Mouse (Mus musculus) stomach, embryonic 14.5 days (tissue): Measurements from ENCODE around the gene Pitpna. TPM values are rescaled to one million over a fixed set of nuclear protein-coding genes. Genes with fewer than 3 reads are reported as not detected.

Source experiments
- ATAC-seq: fragments of 200-750 bp; cut with Nextera tagmentation; 2 replicates; pipeline ENCODE4 v1.8.0; 2017; ENCODE audit warnings: low read depth, moderate TSS enrichment; ENCODE audit not compliant: insufficient number of reproducible peaks, insufficient read depth, low FRiP score
- H3K27ac ChIP-seq: fragments of 300-500 bp; sonication (generic); 2 replicates; pipeline ENCODE4 v1.5.1; 2014; ENCODE audit warnings: mild to moderate bottlenecking, low read length, moderate library complexity, mixed read lengths
- H3K27me3 ChIP-seq: fragments of 300-500 bp; sonication (generic); 2 replicates; pipeline ENCODE4 v1.6.1; 2014; ENCODE audit warnings: low read length, control low read depth, mixed read lengths; ENCODE audit not compliant: control insufficient read depth, insufficient read depth
- H3K36me3 ChIP-seq: fragments of 300-500 bp; sonication (generic); 2 replicates; pipeline ENCODE4 v1.6.1; 2014; ENCODE audit warnings: mild to moderate bottlenecking, control low read depth, low read length, moderate library complexity, mixed read lengths; ENCODE audit not compliant: control insufficient read depth, insufficient read depth
- H3K4me1 ChIP-seq: fragments of 300-500 bp; sonication (generic); 2 replicates; pipeline ENCODE4 v1.6.1; 2014; ENCODE audit warnings: low read length, control low read depth, mixed read lengths; ENCODE audit not compliant: control insufficient read depth, insufficient read depth
- H3K4me2 ChIP-seq: fragments of 300-500 bp; sonication (generic); replicated peaks from 2 replicates; pipeline ENCODE4 v1.6.1; 2014; ENCODE audit warnings: low read depth, low read length, control low read depth
- H3K4me3 ChIP-seq: fragments of 300-500 bp; sonication (generic); 2 replicates; pipeline ENCODE4 v1.5.1; 2014; ENCODE audit warnings: low read depth, low read length, control low read depth
- H3K9ac ChIP-seq: fragments of 300-500 bp; sonication (generic); replicated peaks from 2 replicates; pipeline ENCODE4 v1.6.1; 2014; ENCODE audit warnings: low read depth, mild to moderate bottlenecking, control low read depth, low read length, moderate library complexity, mixed read lengths
- H3K9me3 ChIP-seq: fragments of 300-500 bp; sonication (generic); 2 replicates; pipeline ENCODE4 v1.6.1; 2016; ENCODE audit warnings: low read depth, low read length, control low read depth; ENCODE audit not compliant: control insufficient read depth
- WGBS: fragments of 180-500 bp; shearing (Covaris S2); extraction: QIAGEN DNeasy Blood & Tissue Kit; methylation state at CpG from one replicate; pipeline ENCODE4 v1.1.7; 2014; 5-methylcytosine and 5-hydroxymethylcytosine counted together
- polyA plus RNA-seq: library from polyadenylated mRNA; unstranded; fragments of >200 nt; fragmentation: Nextera tagmentation; extraction: Ambion mirVana; gene quantifications from 2 replicates; pipeline ENCODE4 v1.2.1, GENCODE M21; 2014

The Pitpna gene
- polyA plus RNA-seq, 1 experiment from 2014 or later, result 74.4 TPM

DNA sequence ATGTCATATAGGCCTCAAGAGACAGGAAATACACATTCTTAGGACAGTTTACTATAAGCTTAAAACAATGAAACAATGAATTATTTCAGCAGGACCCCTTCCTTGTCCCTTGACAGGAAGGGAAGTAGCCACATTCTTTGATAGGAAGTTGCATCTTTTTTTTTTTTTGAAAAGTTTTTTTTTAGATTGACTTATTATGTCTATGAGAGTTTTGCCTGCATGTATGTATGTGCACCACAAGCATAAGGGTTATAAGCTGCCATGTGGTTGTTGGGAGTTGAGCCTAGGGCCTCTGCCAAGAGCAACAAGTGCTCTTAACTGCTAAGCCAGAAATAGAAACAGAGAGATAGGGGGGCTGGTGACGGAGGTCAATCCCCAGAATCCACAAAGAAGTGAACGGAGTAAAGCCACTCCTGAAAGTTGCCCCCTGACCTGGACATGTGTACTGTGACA is 36.2 kb downstream of the Pitpna start:
- Histone ChIP-seq H3K4me2 (no peak overlapping the region), H3K9ac (no peak overlapping the region), H3K4me3 (no peak overlapping the region), H3K36me3 (peaks cover 47% of the 10 kb centered on the region), H3K4me1 (0 out of 2 replicates have a peak, but pooled peaks cover 3% of the 10 kb centered on the region), H3K27me3 (no peaks in the 10 kb centered on the region), H3K27ac (peak overlapping the region; percentile 24; the same call in 1 of the 2 replicates), H3K9me3 (no peaks in the 10 kb centered on the region)
- ATAC-seq, result no peak
- WGBS, result 73% methylated on average over 2 of the region's 2 CpGs

DNA sequence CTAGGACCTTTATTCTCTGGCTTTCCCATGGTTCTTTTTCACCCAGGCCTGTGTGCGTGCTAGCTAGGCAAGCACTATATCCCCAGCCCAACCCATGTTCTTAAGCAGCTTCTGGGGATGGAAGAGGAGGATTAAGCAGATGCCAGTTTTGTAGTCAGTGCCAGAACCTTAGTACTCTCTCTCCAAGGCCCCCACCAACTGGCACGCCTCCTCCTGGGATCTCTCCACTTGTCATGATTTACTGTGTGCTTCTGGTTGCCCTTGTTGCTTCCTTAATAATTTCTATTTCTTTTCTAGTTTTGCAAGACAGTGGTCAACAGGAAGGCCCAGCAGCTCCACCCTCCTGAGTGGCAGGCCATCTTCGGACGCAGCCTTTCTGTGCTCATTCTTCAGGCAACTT is 37.9 kb downstream of the Pitpna start:
- H3K27me3 ChIP-seq, result no peaks in the 10 kb centered on the region
- no peak for ATAC-seq
- no peak overlapping the region for H3K27ac ChIP-seq
- no peak overlapping the region for H3K9ac ChIP-seq
- peaks cover 33% of the 10 kb centered on the region for H3K36me3 ChIP-seq
- no peaks in the 10 kb centered on the region for H3K9me3 ChIP-seq
- H3K4me3 ChIP-seq, result no peak overlapping the region
- WGBS, result 90% methylated on average over 4 of the region's 4 CpGs
- no peak overlapping the region for H3K4me2 ChIP-seq
- no peaks in the 10 kb centered on the region for H3K4me1 ChIP-seq

DNA sequence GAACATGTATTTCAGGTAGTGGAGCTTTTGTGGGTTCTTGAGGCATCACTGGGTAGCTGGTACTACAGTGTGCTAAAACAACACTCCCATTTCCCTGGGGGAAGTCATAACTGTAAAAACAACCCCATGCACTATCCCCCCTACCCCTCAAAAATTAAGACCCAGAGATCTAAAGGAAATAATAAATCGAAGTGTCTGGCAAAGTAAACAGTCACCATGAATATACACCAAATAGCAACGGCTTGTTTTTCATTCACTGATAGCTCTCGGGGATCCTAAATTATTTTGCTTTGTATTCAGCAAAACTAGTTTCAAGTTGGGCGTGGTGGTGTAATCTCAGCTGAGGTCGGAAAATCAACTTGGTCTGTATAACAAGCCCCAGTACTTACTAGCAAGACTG is 42.2 kb downstream of the Pitpna start:
- H3K27ac ChIP-seq, result peak overlapping the region; percentile 34
- no peak for ATAC-seq
- peak overlapping the region; percentile 74 for H3K4me2 ChIP-seq
- WGBS, result 6% methylated on average over 5 of the region's 5 CpGs
- H3K36me3 ChIP-seq, result peaks cover 20% of the 10 kb centered on the region
- 0 out of 2 replicates have a peak, but pooled peaks cover 5% of the 10 kb centered on the region for H3K4me1 ChIP-seq
- H3K9me3 ChIP-seq, result no peaks in the 10 kb centered on the region
- no peaks in the 10 kb centered on the region for H3K27me3 ChIP-seq
- H3K4me3 ChIP-seq, result peak overlapping the region; percentile 45
- H3K9ac ChIP-seq, result peak overlapping the region; percentile 66

DNA sequence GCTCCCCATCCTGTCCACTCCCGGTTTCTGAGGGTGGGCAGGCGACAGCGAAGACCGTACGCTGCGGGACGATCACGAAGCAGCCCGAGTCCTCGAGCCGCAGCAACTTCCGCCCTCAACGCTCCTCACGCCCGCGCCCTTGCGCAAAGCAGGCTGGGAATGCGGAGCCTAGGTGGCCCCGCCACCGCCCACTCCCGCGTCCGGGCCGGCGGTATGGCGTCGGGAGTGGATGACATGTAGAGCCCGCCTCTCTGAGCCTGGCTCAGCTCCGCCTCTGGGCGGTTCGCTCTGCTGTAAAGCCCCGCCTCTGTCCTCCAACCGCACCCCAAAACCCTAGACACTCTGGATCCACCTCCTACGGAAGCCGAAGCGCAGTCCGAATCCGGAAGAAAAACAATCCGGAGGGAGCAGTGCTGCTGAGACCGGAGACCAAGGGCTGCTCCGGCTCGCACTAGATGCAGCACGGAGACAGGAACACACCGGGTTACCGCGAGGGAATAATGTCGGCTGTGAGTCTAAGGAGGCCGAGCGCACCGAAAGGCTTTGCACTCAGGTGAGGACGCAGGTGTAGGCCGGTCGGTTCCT is 42.8 kb downstream of the Pitpna start, which contains the start of gene Inpp5k:
Gene Inpp5k (plus strand): TSS at position 344 of the 585 bp plus-strand sequence.
- peak within 1 kb of the TSS; percentile 45 for H3K4me3 ChIP-seq
- no peaks in the 10 kb centered on the region for H3K9me3 ChIP-seq
- peak within 1 kb of the TSS; percentile 74 for H3K4me2 ChIP-seq
- H3K27me3 ChIP-seq, result no peaks in the 10 kb centered on the region
- H3K36me3 ChIP-seq, result peaks cover 13% of the 10 kb centered on the region; the same call in 1 of the 2 replicates
- under 1% methylated on average over 53 of the region's 53 CpGs for WGBS
- peak within 1 kb of the TSS; percentile 66 for H3K9ac ChIP-seq
- ATAC-seq, result peak; percentile 100
- H3K4me1 ChIP-seq, result 0 out of 2 replicates have a peak, but pooled peaks cover 5% of the 10 kb centered on the region
- H3K27ac ChIP-seq, result peak within 1 kb of the TSS; percentile 34

DNA sequence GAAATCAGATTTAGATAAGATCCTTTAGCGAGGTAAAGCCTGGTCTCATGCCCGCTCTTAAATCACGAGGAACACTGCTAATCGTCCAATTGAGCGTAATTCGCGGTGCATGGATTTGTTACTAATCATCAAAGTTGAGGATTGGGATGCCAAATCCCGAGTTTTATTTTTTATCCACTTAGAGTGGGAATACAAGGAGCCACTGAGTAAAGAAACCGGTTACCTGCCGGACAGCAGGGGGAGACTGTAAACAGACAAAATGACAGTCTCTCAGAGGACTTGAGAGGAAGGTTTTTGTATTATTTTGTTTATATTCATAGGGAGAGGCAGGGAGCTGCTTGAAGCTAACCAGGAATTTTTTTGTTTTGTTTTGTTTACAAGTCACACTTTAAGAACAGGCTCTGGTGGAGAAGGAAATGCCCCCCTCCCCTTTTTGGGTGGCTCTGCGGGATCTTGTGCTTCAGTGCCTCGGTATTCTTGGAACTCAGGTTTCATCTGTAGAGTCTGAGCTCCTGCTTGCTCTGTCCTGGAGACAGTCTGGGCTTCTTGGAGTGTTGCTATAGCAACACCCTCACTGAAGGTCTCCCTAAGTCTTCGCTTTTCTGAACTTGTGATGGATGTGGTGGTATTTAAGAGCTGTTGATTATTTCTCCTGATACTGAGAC is 43.8 kb downstream of the Pitpna start:
- WGBS, result 5% methylated on average over 13 of the region's 13 CpGs

DNA sequence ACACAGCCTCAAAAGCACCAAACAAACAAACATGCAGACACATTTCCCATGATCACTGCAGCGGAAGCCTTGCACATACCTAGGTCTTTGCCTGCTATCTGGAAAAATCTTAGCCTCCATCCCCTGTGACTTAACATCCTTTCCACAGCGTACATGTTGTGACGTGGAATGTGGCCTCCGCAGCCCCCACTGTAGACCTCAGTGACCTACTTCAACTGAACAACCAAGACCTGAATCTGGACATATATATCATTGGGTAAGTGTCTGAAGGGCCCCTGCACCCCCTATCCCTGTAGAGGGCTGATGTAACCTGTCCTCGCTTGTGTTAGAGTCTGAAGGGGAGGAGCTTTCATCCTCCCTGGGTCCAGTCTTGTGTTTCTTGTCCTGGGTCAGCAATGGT is 45.0 kb downstream of the Pitpna start:
- Histone ChIP-seq H3K27me3 (no peaks in the 10 kb centered on the region), H3K9ac (no peak overlapping the region), H3K4me3 (no peak overlapping the region), H3K4me1 (0 out of 2 replicates have a peak, but pooled peaks cover 5% of the 10 kb centered on the region), H3K36me3 (no peaks in the 10 kb centered on the region; the same call in 1 of the 2 replicates), H3K9me3 (no peaks in the 10 kb centered on the region), H3K27ac (no peak overlapping the region), H3K4me2 (no peak overlapping the region)
- 88% methylated on average over 5 of the region's 5 CpGs for WGBS
- ATAC-seq, result no peak

More for the DNA sequence above, 43.8 kb downstream of the Pitpna start:
- H3K9me3 ChIP-seq, result no peaks in the 10 kb centered on the region
- peak overlapping the region; percentile 45 for H3K4me3 ChIP-seq
- peaks cover 8% of the 10 kb centered on the region; the same call in 1 of the 2 replicates for H3K36me3 ChIP-seq
- H3K27ac ChIP-seq, result no peak overlapping the region
- peak overlapping the region; percentile 74 for H3K4me2 ChIP-seq
- H3K27me3 ChIP-seq, result no peaks in the 10 kb centered on the region
- H3K9ac ChIP-seq, result peak overlapping the region; percentile 15; the same call in 1 of the 2 replicates
- no peak for ATAC-seq
- 0 out of 2 replicates have a peak, but pooled peaks cover 5% of the 10 kb centered on the region for H3K4me1 ChIP-seq

DNA sequence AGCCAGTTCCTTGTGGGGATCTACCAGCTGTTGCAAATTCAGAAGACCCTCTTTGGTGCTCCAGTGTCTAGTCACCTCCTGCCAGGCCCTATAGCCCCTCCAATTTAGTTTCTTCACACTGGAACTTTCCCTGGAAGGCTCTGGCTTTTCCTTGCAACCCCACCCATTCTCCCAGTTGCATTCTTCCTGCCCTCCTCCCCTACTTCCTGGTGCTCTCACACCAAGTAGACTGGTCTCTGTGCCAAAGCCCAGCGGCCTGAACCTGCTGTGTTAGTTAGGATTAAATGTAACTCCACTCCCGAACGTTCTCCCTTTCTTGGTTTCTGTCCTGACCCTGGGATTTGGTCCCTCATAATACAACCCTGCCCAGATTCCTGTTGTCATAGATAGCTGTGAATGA is 46.9 kb downstream of the Pitpna start:
- Histone ChIP-seq H3K9ac (no peak overlapping the region), H3K36me3 (no peaks in the 10 kb centered on the region), H3K27me3 (no peaks in the 10 kb centered on the region), H3K9me3 (no peaks in the 10 kb centered on the region), H3K4me1 (0 out of 2 replicates have a peak, but pooled peaks cover 5% of the 10 kb centered on the region), H3K27ac (no peak overlapping the region), H3K4me2 (no peak overlapping the region), H3K4me3 (no peak overlapping the region)
- no peak for ATAC-seq
- WGBS, result 81% methylated on average over 3 of the region's 3 CpGs

DNA sequence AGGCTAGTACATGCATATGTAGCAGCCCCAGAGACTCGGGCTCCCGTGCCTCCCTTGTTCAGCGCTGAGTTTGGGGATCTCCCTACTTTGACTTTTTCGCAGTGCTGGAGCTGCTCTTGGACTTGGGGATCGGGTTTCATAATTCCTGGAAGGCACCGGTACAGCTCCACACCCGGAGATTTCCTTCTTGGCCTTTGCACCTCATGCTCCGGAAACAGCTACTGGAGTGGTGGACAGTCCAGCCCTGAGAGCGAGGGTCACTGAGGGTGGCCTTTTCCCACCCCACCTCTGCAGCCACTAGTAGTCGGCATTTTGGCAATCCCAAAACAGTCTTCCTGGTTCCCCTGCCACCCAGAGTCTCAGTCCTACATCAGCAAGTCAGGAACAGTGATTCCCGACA is 47.4 kb downstream of the Pitpna start:
- Histone ChIP-seq H3K27me3 (no peaks in the 10 kb centered on the region), H3K4me2 (no peak overlapping the region), H3K36me3 (no peaks in the 10 kb centered on the region), H3K9ac (no peak overlapping the region), H3K4me3 (no peak overlapping the region), H3K4me1 (0 out of 2 replicates have a peak, but pooled peaks cover 5% of the 10 kb centered on the region), H3K27ac (no peak overlapping the region), H3K9me3 (no peaks in the 10 kb centered on the region)
- WGBS, result 59% methylated on average over 11 of the region's 11 CpGs
- ATAC-seq, result no peak
